Mouse (Mus musculus): ENCODE results near the gene Clk3.
"Not testable (repeated sequence)": the region's sequence is repeated elsewhere in the genome, so short reads cannot be mapped to it uniquely, and the experiment has no call there.

Clk3 gene

DNA sequence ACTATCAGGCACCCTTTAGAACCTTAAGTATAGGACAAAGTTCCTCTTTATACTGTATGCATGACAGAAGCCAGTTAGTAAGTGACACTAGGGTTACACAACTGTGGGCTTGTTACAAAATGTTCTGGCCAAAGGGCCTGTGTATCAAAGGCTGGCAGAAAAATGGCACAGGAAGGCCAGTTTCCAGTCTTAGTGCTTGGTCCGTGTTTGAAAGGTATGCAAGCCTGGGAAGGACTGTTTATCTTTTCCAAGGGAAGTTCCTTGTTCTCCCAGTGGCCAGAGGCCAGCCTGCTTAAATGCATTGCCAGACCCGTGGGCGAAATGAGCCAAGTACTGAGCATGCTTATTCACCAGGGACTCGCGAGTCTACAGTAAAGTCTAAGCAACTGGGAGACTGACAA lies 42.3 kb downstream of the Clk3 start:
- peak; percentile 84 for DNase-seq (ENCODE audit: low read depth)

- DNase-seq (ENCODE audit: low read depth): no peak
These were observed 43.3 kb downstream of the Clk3 start for GRCm38 (mm10) chr9:57722371-57722770.

DNA sequence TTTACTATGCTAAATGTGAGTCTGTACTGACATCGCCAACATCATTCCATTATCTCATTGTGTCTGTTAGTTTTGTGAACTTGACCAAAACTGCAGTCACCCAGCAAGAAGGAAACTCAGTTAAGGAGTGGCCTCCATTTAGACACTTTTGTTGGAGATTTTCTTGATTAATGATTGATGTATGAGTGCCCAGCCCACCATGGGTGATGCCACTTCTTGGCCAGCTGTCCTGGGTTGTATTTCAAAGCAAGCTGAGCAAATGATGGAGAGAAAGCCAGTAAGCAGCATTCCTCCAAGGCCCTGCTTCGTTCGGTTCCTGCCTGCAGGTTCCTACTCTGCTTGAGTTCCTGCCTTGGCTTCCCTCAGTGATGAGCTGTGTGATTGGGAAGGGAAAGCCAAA lies 44.9 kb downstream of the Clk3 start:
- no peak for DNase-seq (ENCODE audit: low read depth)

- no peak for DNase-seq (ENCODE audit: low read depth)
These were observed 47.3 kb downstream of the Clk3 start for GRCm38 (mm10) chr9:57718408-57718807.

DNA sequence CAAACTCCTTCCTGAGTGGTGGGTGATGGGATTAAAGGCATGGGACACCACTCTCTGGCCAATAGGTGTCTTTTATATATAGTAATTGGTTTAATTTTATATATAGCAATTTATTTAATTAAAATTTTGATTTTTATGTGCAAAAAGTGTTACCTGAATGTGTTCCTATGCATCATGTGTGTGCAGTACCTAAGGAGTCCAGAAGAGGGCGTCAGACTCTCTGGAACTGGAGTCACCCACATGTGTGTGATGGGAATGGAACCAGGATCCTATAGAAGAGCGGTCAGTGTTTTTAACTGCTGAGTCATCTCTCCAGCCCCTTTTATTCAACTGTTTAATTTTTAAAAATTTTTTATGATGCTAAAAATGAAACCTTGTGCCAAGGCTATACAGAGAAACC lies 53.5 kb downstream of the Clk3 start:
- DNase-seq (ENCODE audit: low read depth): no peak

DNA sequence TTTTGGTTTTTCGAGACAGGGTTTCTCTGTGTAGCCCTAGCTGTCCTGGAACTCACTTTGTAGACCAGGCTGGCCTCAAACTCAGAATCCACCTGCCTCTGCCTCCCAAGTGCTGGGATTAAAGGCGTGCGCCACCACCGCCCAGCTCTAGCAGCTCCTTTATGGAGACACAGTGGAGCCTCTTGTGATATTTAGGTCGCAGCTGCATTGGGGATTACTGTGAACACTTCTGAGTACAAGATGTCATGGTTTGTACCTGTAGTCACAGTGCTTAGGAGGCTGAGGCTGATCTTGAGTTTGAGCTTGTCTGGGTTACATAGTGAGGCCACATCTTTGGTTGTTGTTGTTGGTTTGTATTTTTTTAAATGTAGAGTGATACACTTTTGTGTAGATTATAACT lies 55.4 kb downstream of the Clk3 start:
- not testable (repeated sequence) for DNase-seq (ENCODE audit: low read depth)

DNA sequence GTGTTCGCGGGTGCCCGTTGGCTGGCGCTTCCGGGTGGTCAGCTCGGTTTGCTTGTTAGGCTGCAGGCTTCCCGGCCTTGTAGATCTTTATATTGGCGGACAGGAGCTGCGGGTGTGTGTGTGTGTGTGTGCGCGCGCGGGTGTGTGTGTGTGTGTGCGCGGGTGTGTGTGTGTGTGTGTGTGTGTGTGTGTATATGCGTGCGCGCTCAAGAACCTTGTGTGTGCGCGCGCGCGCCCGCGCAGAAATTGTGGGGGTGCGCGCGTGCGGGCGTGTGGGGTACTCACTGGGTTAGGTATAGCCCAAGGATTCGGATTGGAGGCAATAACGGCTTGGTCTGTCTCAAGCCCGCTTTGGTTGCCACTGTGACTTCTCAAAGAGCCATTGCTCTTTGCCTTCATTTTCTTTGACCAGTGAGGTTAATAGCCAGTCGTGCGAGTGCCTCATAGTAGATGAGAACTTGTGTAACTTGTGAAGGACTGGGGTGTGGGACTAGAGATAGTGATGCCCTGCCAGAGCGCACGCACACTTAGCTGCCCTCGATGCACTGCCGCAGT lies 56.9 kb downstream of the Clk3 start:
- DNase-seq (ENCODE audit: low read depth): no peak

GRCm38 (mm10) chr9:57708068-57708719 lies 57.5 kb downstream of the Clk3 start, which contains the start of gene Edc3:
TSS of gene Edc3 (plus strand) at chr9:57708540.
- peak; percentile 59 for DNase-seq (ENCODE audit: low read depth)

DNA sequence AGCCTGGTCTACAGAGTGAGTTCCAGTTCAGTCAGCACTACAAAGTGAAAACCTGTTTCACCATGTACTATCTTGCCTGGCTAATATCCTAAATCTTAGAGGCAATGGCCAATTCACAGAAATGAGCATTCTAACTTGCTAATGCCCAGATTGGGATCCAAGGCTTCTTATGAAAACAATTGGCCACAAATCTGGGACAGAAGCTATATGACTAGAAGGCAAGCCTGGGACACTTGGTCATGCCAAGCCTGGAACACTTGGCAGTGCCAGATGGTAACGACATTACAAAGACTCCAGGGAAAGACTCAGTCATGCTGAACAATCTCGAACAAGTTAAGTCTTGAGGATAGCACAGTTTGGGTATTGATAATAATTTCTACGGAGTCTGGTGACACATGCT lies 59.2 kb downstream of the Clk3 start:
- DNase-seq (ENCODE audit: low read depth): no peak

Data from fibroblast of lung, adult 2 months (primary cell).